Mouse (Mus musculus): ENCODE measurements at regions not wholly inside any gene's neighbourhood (a gene's known extent, or its start where the extent isn't known, plus 50 kb on each side); places are given as distances from the start of the nearest gene placed in this dataset.

DNA sequence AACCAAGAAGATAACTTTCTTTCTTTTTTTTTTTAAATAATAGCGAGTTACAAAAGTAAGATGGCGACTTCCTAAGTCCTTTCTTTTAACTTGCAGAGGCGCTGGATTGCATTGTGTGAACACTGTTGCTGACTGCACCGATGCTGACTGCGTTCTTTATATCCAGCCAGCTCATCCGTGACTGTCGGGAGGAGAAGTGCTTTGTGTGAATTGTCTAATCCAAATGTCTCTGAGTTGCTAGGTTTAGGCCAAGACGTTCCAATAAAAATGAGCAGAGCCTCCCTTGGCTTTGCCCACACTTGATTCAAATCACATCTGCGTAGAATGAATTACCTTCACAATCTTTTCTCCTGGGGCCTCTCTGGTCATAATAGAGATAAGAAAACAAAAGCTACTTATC, 156.0 kb upstream of the Slc24a2 start:
- 69% methylated on average over 9 of the region's 9 CpGs for WGBS (ENCODE audit: insufficient replicate concordance)

DNA sequence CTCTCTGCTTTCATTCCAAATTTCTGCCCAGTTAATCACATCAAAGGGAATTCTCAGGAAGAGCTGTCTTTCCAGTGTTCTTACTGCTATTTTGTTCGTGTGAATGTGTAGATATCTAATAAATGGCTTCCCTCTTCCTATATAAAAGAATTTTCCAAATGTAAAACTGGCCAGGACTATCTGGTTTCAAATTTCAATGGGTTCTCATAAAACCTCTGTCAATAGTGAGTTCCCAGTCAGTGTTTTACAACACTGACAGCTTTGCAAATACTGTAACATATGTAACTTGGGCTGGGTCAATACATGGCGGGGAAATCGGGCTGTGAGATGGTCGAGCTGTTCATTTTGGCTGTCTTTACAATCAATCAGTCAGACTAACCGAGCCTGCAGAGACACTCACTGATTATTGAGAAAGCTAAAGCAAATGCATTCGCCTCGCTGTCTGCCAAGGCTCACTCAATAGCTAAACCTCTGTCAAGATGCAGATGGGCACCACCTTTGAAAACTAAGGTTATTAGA, 155.0 kb upstream of the Slc24a2 start:
- no peak overlapping the region for H3K27ac ChIP-seq (replicated peaks)
- H3K36me3 ChIP-seq (replicated peaks) = no peaks in the 10 kb centered on the region
- no peak overlapping the region for H3K4me3 ChIP-seq (replicated peaks)
- no peak overlapping the region for H3K9ac ChIP-seq
- H3K4me2 ChIP-seq = no peak overlapping the region
- no peaks in the 10 kb centered on the region for H3K27me3 ChIP-seq
- ATAC-seq (ENCODE audit: insufficient read depth) = no peak
- H3K9me3 ChIP-seq (replicated peaks) = no peaks in the 10 kb centered on the region
- WGBS (ENCODE audit: insufficient replicate concordance) = 47% methylated on average over 7 of the region's 7 CpGs
- no peaks in the 10 kb centered on the region for H3K4me1 ChIP-seq (replicated peaks)

More for the DNA sequence above, 156.0 kb upstream of the Slc24a2 start:
- H3K9me3 ChIP-seq (replicated peaks) = no peaks in the 10 kb centered on the region
- H3K9ac ChIP-seq = no peak overlapping the region
- ATAC-seq (ENCODE audit: insufficient read depth) = no peak
- no peak overlapping the region for H3K4me2 ChIP-seq
- no peak overlapping the region for H3K4me3 ChIP-seq (replicated peaks)
- no peaks in the 10 kb centered on the region for H3K36me3 ChIP-seq (replicated peaks)
- H3K27ac ChIP-seq (replicated peaks) = no peak overlapping the region
- H3K27me3 ChIP-seq = no peaks in the 10 kb centered on the region
- no peaks in the 10 kb centered on the region for H3K4me1 ChIP-seq (replicated peaks)

DNA sequence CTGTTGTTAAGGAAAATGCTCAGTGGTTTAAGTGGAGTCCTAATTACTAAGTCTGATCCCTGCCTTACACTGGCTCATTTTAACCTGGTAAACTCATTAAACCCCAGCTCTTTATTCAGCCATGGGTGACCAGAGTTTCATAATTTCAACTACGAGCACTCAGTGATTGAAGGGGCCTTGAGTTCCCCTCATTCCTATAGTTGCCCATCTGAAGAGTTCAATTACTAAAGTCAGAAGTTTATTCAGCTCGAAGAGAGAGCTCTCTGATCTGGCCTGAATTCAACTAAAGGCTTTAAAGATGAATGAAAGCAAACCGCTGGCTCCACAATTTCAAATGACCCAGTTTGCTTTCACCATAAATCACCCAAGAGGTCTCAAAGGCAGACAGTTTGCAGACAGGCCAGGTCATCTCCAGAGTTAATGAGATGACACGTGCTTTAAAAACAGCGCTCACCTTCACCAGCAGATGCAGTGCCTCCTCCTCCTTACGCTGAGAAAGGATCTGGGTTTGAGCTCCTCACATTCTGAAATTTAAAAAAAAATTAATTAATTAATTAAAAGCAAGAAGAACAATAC, 154.3 kb upstream of the Slc24a2 start:
- 51% methylated on average over 6 of the region's 6 CpGs for WGBS (ENCODE audit: insufficient replicate concordance)
- H3K9ac ChIP-seq = no peak overlapping the region
- H3K27me3 ChIP-seq = no peaks in the 10 kb centered on the region
- no peaks in the 10 kb centered on the region for H3K4me1 ChIP-seq (replicated peaks)
- ATAC-seq (ENCODE audit: insufficient read depth) = no peak
- H3K4me3 ChIP-seq (replicated peaks) = no peak overlapping the region
- no peak overlapping the region for H3K4me2 ChIP-seq
- no peak overlapping the region for H3K27ac ChIP-seq (replicated peaks)
- H3K9me3 ChIP-seq (replicated peaks) = no peaks in the 10 kb centered on the region
- H3K36me3 ChIP-seq (replicated peaks) = no peaks in the 10 kb centered on the region

DNA sequence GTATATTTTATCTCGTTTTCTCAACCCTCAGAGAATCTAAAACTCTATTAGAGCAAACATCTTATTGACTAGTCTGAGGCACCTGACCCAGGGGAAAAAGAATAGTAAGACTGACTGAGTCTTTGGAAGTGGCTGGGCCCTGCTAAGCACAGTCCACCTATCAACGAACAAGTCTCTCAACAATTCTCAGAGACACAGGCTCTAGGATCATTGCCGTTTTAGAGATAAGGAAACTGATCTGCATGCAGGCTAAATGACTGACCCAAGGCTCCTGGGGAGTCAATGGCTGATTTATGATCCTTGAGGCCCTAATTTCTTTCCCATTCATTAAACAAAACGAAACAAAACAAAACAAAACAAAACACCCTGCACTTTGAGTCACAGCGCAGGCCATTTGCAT, 150.4 kb upstream of the Slc24a2 start:
- Histone ChIP-seq H3K36me3 (replicated peaks) (no peaks in the 10 kb centered on the region), H3K9me3 (replicated peaks) (no peaks in the 10 kb centered on the region), H3K4me2 (no peak overlapping the region), H3K27ac (replicated peaks) (no peak overlapping the region), H3K9ac (no peak overlapping the region), H3K4me3 (replicated peaks) (no peak overlapping the region), H3K4me1 (replicated peaks) (no peaks in the 10 kb centered on the region), H3K27me3 (no peaks in the 10 kb centered on the region)
- 36% methylated on average over 5 of the region's 5 CpGs for WGBS (ENCODE audit: insufficient replicate concordance)
- no peak for ATAC-seq (ENCODE audit: insufficient read depth)

DNA sequence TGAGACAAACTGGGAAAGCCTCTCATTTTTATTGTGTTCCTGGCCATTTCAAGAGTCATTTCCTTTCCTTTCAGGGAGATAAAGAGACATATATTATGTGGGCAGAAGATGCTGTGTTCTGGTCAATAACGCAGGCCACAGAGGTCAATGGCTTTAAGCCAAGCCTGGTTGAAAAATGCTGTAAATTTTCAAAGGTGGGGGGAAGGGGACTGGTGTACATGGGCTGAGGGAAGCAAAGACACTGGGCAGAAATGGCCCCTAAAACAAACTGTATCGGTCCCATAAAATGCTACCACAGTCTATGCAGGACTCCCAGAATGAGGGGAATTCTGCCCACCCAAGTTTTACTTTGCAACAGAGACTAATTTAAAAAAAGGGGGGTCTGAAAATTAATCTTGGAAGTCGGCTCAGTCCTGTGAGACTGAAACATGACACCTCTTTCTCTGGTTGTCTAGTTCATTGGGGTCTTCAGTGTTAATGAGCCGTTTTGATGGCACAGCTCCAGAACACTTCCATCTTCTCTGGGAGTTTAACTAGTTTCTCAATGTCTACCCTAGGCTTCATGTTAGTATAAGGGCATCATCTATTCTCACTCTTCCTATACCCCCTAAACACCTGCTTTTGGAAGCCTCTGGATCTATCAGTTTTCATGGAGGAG, 149.4 kb upstream of the Slc24a2 start:
- WGBS (ENCODE audit: insufficient replicate concordance) = 50% methylated on average over 4 of the region's 4 CpGs
- no peaks in the 10 kb centered on the region for H3K36me3 ChIP-seq (replicated peaks)

DNA sequence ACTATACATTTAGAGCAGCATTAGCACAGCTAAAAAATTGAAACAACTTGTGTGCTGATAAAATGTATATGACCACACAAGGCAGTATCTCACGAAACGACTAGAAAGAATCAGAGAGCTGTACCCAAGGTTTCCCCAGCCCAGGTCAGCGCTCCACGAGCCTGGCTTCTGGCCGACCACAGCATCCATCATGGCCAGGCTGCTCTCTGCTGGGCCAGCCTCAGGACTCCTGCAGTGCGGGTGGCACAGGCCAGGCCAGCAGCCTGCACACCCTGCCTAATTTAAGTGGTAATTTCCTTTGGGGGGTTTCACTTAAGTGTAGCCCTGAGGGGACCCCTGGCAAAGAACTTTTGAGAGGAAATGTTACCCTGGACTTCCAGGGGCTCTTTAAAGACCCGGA, 141.7 kb upstream of the Slc24a2 start:
- no peaks in the 10 kb centered on the region for H3K9me3 ChIP-seq (replicated peaks)
- peaks cover 22% of the 10 kb centered on the region for H3K27me3 ChIP-seq

More for the DNA sequence above, 149.4 kb upstream of the Slc24a2 start:
- ATAC-seq (ENCODE audit: insufficient read depth) = no peak
- Histone ChIP-seq H3K9me3 (replicated peaks) (no peaks in the 10 kb centered on the region), H3K9ac (no peak overlapping the region), H3K4me1 (replicated peaks) (no peaks in the 10 kb centered on the region), H3K27ac (replicated peaks) (no peak overlapping the region), H3K27me3 (no peaks in the 10 kb centered on the region), H3K4me2 (no peak overlapping the region), H3K4me3 (replicated peaks) (no peak overlapping the region)

DNA sequence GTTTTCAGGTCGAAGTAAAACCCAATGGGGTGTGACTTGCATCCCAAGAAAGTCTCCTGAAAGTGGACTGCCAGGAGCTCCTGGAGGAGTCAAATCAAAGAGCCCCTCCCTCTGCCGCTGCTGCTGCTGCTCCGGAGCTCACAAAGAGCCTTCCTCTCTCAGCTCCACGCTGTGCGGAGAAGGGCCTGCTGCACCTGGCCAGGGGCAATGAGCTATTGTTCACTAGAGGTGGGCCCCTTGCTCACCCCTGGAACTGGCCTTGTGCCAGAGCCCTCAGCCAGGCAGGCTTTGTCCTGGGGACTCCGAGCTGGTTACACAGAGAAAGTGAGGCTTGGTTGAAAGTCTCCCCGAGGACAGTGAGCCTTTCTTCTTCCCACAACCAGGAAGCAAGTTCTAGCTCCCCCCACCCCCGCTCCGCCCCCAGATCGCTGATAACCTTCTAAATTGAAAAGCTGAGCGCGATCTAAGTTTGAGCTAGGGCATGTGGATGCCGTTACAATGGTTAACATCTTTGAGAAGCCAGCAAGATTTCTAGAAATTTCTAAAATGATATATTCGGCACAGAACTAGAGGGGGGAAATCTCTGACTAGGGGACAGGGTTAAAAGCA, 139.5 kb upstream of the Slc24a2 start:
- Histone ChIP-seq H3K4me1 (replicated peaks) (no peaks in the 10 kb centered on the region; the same call in 1 of the 2 replicates), H3K9ac (no peak overlapping the region), H3K27ac (replicated peaks) (no peak overlapping the region), H3K4me2 (peak overlapping the region; percentile 3; the same call in 1 of the 2 replicates), H3K36me3 (replicated peaks) (no peaks in the 10 kb centered on the region), H3K27me3 (peaks cover 24% of the 10 kb centered on the region), H3K4me3 (replicated peaks) (no peak overlapping the region), H3K9me3 (replicated peaks) (no peaks in the 10 kb centered on the region)
- 14% methylated on average over 14 of the region's 14 CpGs for WGBS (ENCODE audit: insufficient replicate concordance)
- no peak for ATAC-seq (ENCODE audit: insufficient read depth)

More for the DNA sequence above, 141.7 kb upstream of the Slc24a2 start:
- H3K4me2 ChIP-seq = no peak overlapping the region
- ATAC-seq (ENCODE audit: insufficient read depth) = no peak
- H3K36me3 ChIP-seq (replicated peaks) = no peaks in the 10 kb centered on the region
- H3K9ac ChIP-seq = no peak overlapping the region
- H3K4me3 ChIP-seq (replicated peaks) = no peak overlapping the region
- no peak overlapping the region for H3K27ac ChIP-seq (replicated peaks)
- 51% methylated on average over 7 of the region's 7 CpGs for WGBS (ENCODE audit: insufficient replicate concordance)
- no peaks in the 10 kb centered on the region; the same call in 1 of the 2 replicates for H3K4me1 ChIP-seq (replicated peaks)

DNA sequence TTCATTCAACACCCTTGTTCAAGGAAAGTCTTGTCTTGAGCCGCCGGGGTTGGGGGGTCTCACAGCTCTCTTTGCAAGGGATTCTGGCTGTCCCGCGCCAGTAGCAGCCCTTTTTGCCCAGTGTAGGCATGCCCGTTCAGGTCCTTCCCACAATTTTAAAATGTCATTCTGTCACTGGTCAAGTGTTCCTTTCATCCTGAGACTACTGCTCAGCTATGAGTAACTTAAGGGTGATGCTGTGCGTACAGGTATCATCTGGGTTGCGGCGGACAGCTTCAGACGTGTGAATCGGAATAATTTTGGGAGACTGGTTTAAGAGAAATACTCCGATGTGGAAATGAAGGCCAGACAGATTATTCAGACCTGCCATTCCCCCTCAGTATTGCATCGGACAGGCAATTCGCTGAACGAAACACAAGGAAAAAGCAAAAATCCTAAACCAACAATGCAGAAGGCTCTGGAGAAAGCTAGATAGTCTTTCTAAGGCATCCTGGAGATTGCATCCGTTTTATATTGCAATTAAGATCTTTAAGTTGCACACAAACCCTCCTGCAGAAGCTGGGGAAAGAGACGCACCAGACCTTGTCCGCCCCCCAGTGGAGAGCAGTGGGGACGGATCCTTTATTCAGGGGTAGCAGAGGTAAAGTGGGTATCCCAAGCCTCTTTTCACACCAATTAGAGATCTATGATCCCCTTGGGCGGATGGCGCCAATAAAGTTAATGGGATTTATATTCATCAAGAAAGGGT, 138.3 kb upstream of the Slc24a2 start:
- Histone ChIP-seq H3K4me2 (peak overlapping the region; percentile 55), H3K27me3 (peaks cover 24% of the 10 kb centered on the region), H3K27ac (replicated peaks) (no peak overlapping the region), H3K36me3 (replicated peaks) (no peaks in the 10 kb centered on the region), H3K9ac (no peak overlapping the region), H3K4me1 (replicated peaks) (no peaks in the 10 kb centered on the region; the same call in 1 of the 2 replicates), H3K4me3 (replicated peaks) (peak overlapping the region; percentile 33), H3K9me3 (replicated peaks) (no peaks in the 10 kb centered on the region)
- no peak for ATAC-seq (ENCODE audit: insufficient read depth)
- WGBS (ENCODE audit: insufficient replicate concordance) = 10% methylated on average over 20 of the region's 20 CpGs

DNA sequence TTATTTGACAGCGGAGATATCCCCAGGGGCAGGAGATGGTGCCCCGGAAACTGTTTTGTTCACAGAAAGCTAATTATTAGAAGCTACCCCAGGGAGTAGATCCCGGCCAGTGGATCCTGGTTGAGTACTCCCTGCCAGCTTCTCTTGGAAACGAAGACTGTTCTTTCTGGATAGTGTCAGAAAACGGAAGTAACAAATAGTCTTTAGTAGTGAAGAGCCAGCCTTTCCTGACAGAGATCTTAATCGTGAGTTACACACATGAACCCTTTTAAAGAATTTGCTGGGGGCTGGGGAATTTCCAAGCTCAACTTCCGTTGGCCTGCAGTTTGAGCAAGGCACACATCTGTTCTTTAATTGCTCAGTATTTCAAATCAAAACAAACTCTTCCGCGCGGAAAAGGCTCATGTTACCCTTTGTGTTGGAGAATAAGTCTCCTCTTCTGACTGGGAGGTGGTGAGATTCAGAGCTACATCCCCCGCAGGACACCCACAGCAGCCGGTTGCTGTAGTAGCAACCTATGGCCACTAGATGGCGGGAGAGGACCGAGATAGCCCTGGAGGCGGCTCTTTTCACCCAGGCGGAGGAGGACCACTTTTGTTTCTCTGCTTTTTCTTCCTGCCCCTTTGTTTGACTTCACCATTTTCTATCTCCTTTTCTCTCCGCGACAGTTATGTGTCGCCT, 137.6 kb upstream of the Slc24a2 start:
- 10% methylated on average over 19 of the region's 19 CpGs for WGBS (ENCODE audit: insufficient replicate concordance)
- Histone ChIP-seq H3K4me3 (replicated peaks) (peak overlapping the region; percentile 33), H3K27ac (replicated peaks) (no peak overlapping the region), H3K9me3 (replicated peaks) (no peaks in the 10 kb centered on the region), H3K4me2 (peak overlapping the region; percentile 55), H3K27me3 (peaks cover 24% of the 10 kb centered on the region), H3K4me1 (replicated peaks) (no peaks in the 10 kb centered on the region; the same call in 1 of the 2 replicates), H3K36me3 (replicated peaks) (no peaks in the 10 kb centered on the region), H3K9ac (no peak overlapping the region)
- 0 out of 2 replicates have a peak, but pooled peaks have one; percentile 25 for ATAC-seq (ENCODE audit: insufficient read depth)

DNA sequence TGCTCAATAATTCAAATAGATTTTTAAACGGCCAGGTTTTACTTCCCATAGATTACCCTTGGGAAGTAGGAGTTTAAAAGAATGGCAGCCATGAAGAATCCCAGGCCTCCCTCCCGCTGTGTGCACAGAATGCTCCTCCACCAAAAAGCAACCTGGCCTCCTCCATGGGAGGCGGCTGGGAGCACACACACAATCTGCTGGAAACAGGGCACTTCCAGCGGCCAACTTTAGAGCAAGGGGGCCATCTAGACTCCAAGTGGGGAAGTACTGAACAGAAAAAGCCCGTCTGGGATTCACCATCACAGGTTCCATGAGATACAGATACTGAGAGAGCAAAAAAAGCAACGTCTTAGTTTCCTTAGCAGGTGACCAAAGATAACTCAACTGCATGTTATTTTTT, 131.9 kb upstream of the Slc24a2 start:
- 29% methylated on average over 6 of the region's 6 CpGs for WGBS (ENCODE audit: insufficient replicate concordance)
- 0 out of 2 replicates have a peak, but pooled peaks cover 3% of the 10 kb centered on the region for H3K27me3 ChIP-seq
- ATAC-seq (ENCODE audit: insufficient read depth) = no peak
- no peaks in the 10 kb centered on the region for H3K9me3 ChIP-seq (replicated peaks)
- no peaks in the 10 kb centered on the region for H3K4me1 ChIP-seq (replicated peaks)
- no peak overlapping the region for H3K27ac ChIP-seq (replicated peaks)
- H3K36me3 ChIP-seq (replicated peaks) = no peaks in the 10 kb centered on the region
- H3K9ac ChIP-seq = no peak overlapping the region
- H3K4me3 ChIP-seq (replicated peaks) = no peak overlapping the region
- no peak overlapping the region for H3K4me2 ChIP-seq
